Comparison of ENCODE assay signal across 8 mouse cellular contexts in genomic region chr10:120553097-120553453, GRCm38 (mm10).
A peak's percentile ranks its signal among the peaks of the same experiment; 100 is the strongest.
DNase-seq lines count a peak whose midpoint lies in the region; ATAC-seq and TF ChIP-seq lines count a peak whose summit lies in the region.

No protein-coding gene starts in this region.

- H3K4me2 ChIP-seq in hindbrain, embryonic 14.5 days (replicated peaks): peak overlapping the region; percentile 96
- H3K4me2 ChIP-seq in lung, embryonic 16.5 days (ENCODE audit: low read depth, low read length): peak overlapping the region; percentile 99

- WGBS in hindbrain, embryonic 14.5 days: 2% methylated on average over 16 of the region's 16 CpGs
- under 1% methylated on average over 16 of the region's 16 CpGs for WGBS in lung, embryonic 16.5 days
- 2% methylated on average over 16 of the region's 16 CpGs for WGBS in small intestine, adult 2 months

- TF ChIP-seq CTCF in layer of hippocampus, adult 2 months (conservative IDR thresholded peaks at IDR 0.05): no peak
- TF ChIP-seq CTCF in small intestine, adult 2 months (IDR thresholded peaks at IDR 0.05; ENCODE audit: extremely low read depth, insufficient read length, insufficient replicate concordance, low read depth, low read length): no peak

- H3K4me1 ChIP-seq in hindbrain, embryonic 14.5 days (replicated peaks; ENCODE audit: control insufficient read depth, insufficient read depth, low read length): peaks cover 10% of the 10 kb centered on the region
- no peaks in the 10 kb centered on the region for H3K4me1 ChIP-seq in lung, embryonic 16.5 days (replicated peaks; ENCODE audit: control insufficient read depth, insufficient read depth, low read length)
- H3K4me1 ChIP-seq in small intestine, adult 2 months (ENCODE audit: control insufficient read depth, insufficient read depth, insufficient read length, low read length): peaks cover 19% of the 10 kb centered on the region

- H3K9me3 ChIP-seq in hindbrain, embryonic 14.5 days (ENCODE audit: control insufficient read depth, low read length): no peaks in the 10 kb centered on the region
- no peaks in the 10 kb centered on the region for H3K9me3 ChIP-seq in lung, embryonic 16.5 days (ENCODE audit: control insufficient read depth, low read length)

- H3K9ac ChIP-seq in hindbrain, embryonic 14.5 days: peak overlapping the region; percentile 56; the same call in 1 of the 2 replicates
- peak overlapping the region; percentile 71 for H3K9ac ChIP-seq in lung, embryonic 16.5 days (ENCODE audit: low read length)

- H3K27me3 ChIP-seq in hindbrain, embryonic 14.5 days (ENCODE audit: control insufficient read depth, insufficient read depth, low read length): peaks cover 18% of the 10 kb centered on the region
- H3K27me3 ChIP-seq in lung, embryonic 16.5 days (ENCODE audit: control insufficient read depth, insufficient read depth, low read depth, low read length): no peaks in the 10 kb centered on the region
- H3K27me3 ChIP-seq in small intestine, adult 2 months (ENCODE audit: control insufficient read depth, insufficient read depth, low read length): peaks cover 16% of the 10 kb centered on the region

- no peak overlapping the region for H3K27ac ChIP-seq in layer of hippocampus, adult 2 months
- no peak overlapping the region for H3K27ac ChIP-seq in hindbrain, embryonic 14.5 days
- H3K27ac ChIP-seq in lung, embryonic 16.5 days (ENCODE audit: low read length): peak overlapping the region; percentile 89
- H3K27ac ChIP-seq in small intestine, adult 2 months (ENCODE audit: insufficient read depth, low read depth, low read length): no peak overlapping the region

- peak; percentile 57; the same call in 1 of the 2 replicates for ATAC-seq in hindbrain, embryonic 14.5 days (ENCODE audit: low FRiP score)
- peak; percentile 78 for ATAC-seq in lung, embryonic 16.5 days (ENCODE audit: low read depth)

- no peak for TF ChIP-seq POLR2A in small intestine, adult 2 months (IDR thresholded peaks at IDR 0.05; ENCODE audit: low read depth, low read length)

- H3K4me3 ChIP-seq in layer of hippocampus, adult 2 months: peak overlapping the region; percentile 28; the same call in 1 of the 2 replicates
- peak overlapping the region; percentile 47 for H3K4me3 ChIP-seq in hindbrain, embryonic 14.5 days (replicated peaks; ENCODE audit: low read length)
- H3K4me3 ChIP-seq in lung, embryonic 16.5 days (ENCODE audit: low read length): peak overlapping the region; percentile 60
- peak overlapping the region; percentile 56 for H3K4me3 ChIP-seq in small intestine, adult 2 months (ENCODE audit: low read depth, low read length)

- H3K36me3 ChIP-seq in hindbrain, embryonic 14.5 days (replicated peaks; ENCODE audit: control insufficient read depth, insufficient read depth): no peaks in the 10 kb centered on the region
- H3K36me3 ChIP-seq in lung, embryonic 16.5 days (ENCODE audit: control insufficient read depth, insufficient read depth, low read length): no peaks in the 10 kb centered on the region
- no peaks in the 10 kb centered on the region for H3K36me3 ChIP-seq in small intestine, adult 2 months (ENCODE audit: control insufficient read depth, insufficient read depth, low read length)

- no peak for DNase-seq in layer of hippocampus, adult 2 months (ENCODE audit: low spot score in 2 of 2)
- DNase-seq in layer of hippocampus, adult 18-20 months (ENCODE audit: low spot score in 2 of 2): no peak
- peak; percentile 65 for DNase-seq in embryo, embryonic 11.5 days (ENCODE audit: low read depth, low spot score)
- DNase-seq in hindbrain, embryonic 14.5 days (ENCODE audit: low spot score): no peak
- no peak for DNase-seq in left cerebral cortex, adult 9 months (ENCODE audit: low spot score in 2 of 2)
- DNase-seq in cerebellum, adult 9-10 months: no peak
